Mouse (Mus musculus): ENCODE data around the gene Vopp1. TPM values are rescaled to one million over a fixed set of nuclear protein-coding genes. Genes with fewer than 3 reads are reported as not detected.

Vopp1 gene
- total RNA-seq, 2 experiments from 2014 or later = 18.9 to 20.3 TPM

- no peak for DNase-seq
- intact Hi-C loops (cut with DNase I) = loop anchor here (1.0 to 10.0 kb wide), 3 partner anchors 11 to 909 kb away; partner anchors contain the start of genes Kbtbd2, Ppm1k and Pyurf
Measured at GRCm38 (mm10) chr6:57703703-57704102, 121.3 kb downstream of the Vopp1 start.

GRCm38 (mm10) chr6:57702743-57703499 is 122.0 kb downstream of the Vopp1 start:
- intact Hi-C loops (cut with DNase I) = loop anchor here (1.0 to 10.0 kb wide), 3 partner anchors 11 to 908 kb away; partner anchors contain the start of genes Kbtbd2, Ppm1k and Pyurf

GRCm38 (mm10) chr6:57702376-57702742 is 122.6 kb downstream of the Vopp1 start, which contains the start of gene Lancl2:
Gene Lancl2 (plus strand): TSS chr6:57702540.
- intact Hi-C loops (cut with DNase I) = loop anchor here (5.0 to 10.0 kb wide), 2 partner anchors 165 to 908 kb away; partner anchors contain the start of genes Kbtbd2 and Ppm1k
- no peak for DNase-seq

More at GRCm38 (mm10) chr6:57702743-57703499, 122.0 kb downstream of the Vopp1 start:
- peak; percentile 96 to 98 for DNase-seq

- DNase-seq = no peak
Measured at GRCm38 (mm10) chr6:57701686-57702085, 123.3 kb downstream of the Vopp1 start.

GRCm38 (mm10) chr6:57693116-57693515 is 131.8 kb downstream of the Vopp1 start:
- no peak for DNase-seq
- intact Hi-C loops (cut with DNase I) = loop anchor here (5.0 to 10.0 kb wide), 3 partner anchors 129 to 978 kb away; partner anchors contain the start of genes Avl9, Nt5c3 and Vmn1r4

More at GRCm38 (mm10) chr6:57701686-57702085, 123.3 kb downstream of the Vopp1 start:
- intact Hi-C loops (cut with DNase I) = loop anchor here (5.0 to 10.0 kb wide), 2 partner anchors 164 to 907 kb away; partner anchors contain the start of genes Kbtbd2 and Ppm1k

- intact Hi-C loops (cut with DNase I) = loop anchor here (1.0 to 10.0 kb wide), 4 partner anchors 12 to 977 kb away; partner anchors contain the start of genes Avl9, Nt5c3 and Vmn1r4
- DNase-seq = peak; percentile 83 to 85
Measured at GRCm38 (mm10) chr6:57691467-57692261, 133.3 kb downstream of the Vopp1 start, which contains the start of gene Pyurf. Gene Pyurf (minus strand): TSS chr6:57692078.

- DNase-seq = no peak
- intact Hi-C loops (cut with DNase I) = no loop called here
Measured at GRCm38 (mm10) chr6:57684156-57684555, 140.8 kb downstream of the Vopp1 start.

Other genes starting within 250 kb of the Vopp1 start
- gene Herc6, start 244.2 kb downstream of the Vopp1 start, total RNA-seq (2021) = 1 to 10 TPM; 2.9 to 4.9 TPM
- 10 to 100 TPM; 22.6 to 23.5 TPM for gene Pyurf, start 133.1 kb downstream of the Vopp1 start, total RNA-seq (2021)
- 10 to 100 TPM; 13.3 to 13.9 TPM for gene Lancl2, start 122.6 kb downstream of the Vopp1 start, total RNA-seq (2021)
- not detected for gene Vmn1r21, start 25.2 kb upstream of the Vopp1 start, total RNA-seq (2021)
- not detected for gene Vmn1r22, start 82.9 kb upstream of the Vopp1 start, total RNA-seq (2021)
- gene Vmn1r23, start 101.7 kb upstream of the Vopp1 start, total RNA-seq (2021) = not detected
- not detected for gene Vmn1r24, start 136.3 kb upstream of the Vopp1 start, total RNA-seq (2021)
- not detected for gene Vmn1r25, start 155.7 kb upstream of the Vopp1 start, total RNA-seq (2021)
- gene Vmn1r26, start 190.0 kb upstream of the Vopp1 start, total RNA-seq (2021) = not detected

Data from heart, postnatal 36 days (tissue).